In genomic region chr7:129469496-129469895, GRCm38 (mm10) we compare ENCODE assay signal across 9 mouse cellular contexts.
DNase-seq lines count a peak whose midpoint lies in the region; ATAC-seq and TF ChIP-seq lines count a peak whose summit lies in the region.
"Had no signal": no experiment of that assay in that cellular context is flagged by ENCODE, and none has a peak within 500 bp of the region (broad histone marks: within the 10 kb centered on the region; RNA-seq: fewer than 3 reads in every experiment).

No protein-coding gene starts in this region.

- H3K4me2 ChIP-seq in forebrain, embryonic 14.5 days (ENCODE audit: low read length), result no peak overlapping the region
- H3K4me2 ChIP-seq in forebrain, embryonic 16.5 days (ENCODE audit: low read length), result no peak overlapping the region
- H3K4me2 ChIP-seq in kidney, embryonic 16.5 days (replicated peaks; ENCODE audit: low read depth, low read length), result no peak overlapping the region
- no peak overlapping the region for H3K4me2 ChIP-seq in myocyte (ENCODE audit: low read depth)
- H3K4me2 ChIP-seq: neural tube, embryonic 13.5 days had no signal

- H3K36me3 ChIP-seq in forebrain, embryonic 14.5 days (ENCODE audit: control insufficient read depth, insufficient read depth, low read length), result no peaks in the 10 kb centered on the region
- no peaks in the 10 kb centered on the region for H3K36me3 ChIP-seq in forebrain, embryonic 16.5 days (ENCODE audit: control insufficient read depth, insufficient read depth)
- H3K36me3 ChIP-seq in ES-E14 (ENCODE audit: control insufficient read depth, insufficient read depth, low read length, poor library complexity, severe bottlenecking), result no peaks in the 10 kb centered on the region
- H3K36me3 ChIP-seq in kidney, embryonic 16.5 days (ENCODE audit: insufficient read depth, low read length), result no peaks in the 10 kb centered on the region
- no peaks in the 10 kb centered on the region for H3K36me3 ChIP-seq in myocyte (ENCODE audit: control insufficient read depth, insufficient read depth)
- H3K36me3 ChIP-seq: neural tube, embryonic 13.5 days had no signal

- no peaks in the 10 kb centered on the region for H3K9me3 ChIP-seq in forebrain, embryonic 14.5 days (replicated peaks; ENCODE audit: control insufficient read depth, low read length)
- no peaks in the 10 kb centered on the region for H3K9me3 ChIP-seq in forebrain, embryonic 16.5 days (ENCODE audit: control insufficient read depth, low read length)
- no peaks in the 10 kb centered on the region for H3K9me3 ChIP-seq in ES-E14 (ENCODE audit: control insufficient read depth, insufficient read depth, low read depth, low read length)
- H3K9me3 ChIP-seq in kidney, embryonic 16.5 days (ENCODE audit: low read length), result no peaks in the 10 kb centered on the region
- H3K9me3 ChIP-seq: neural tube, embryonic 13.5 days had no signal

- intact Hi-C loops in left cerebral cortex, postnatal 14 days (cut with DNase I), result no loop called here

- no peak overlapping the region for H3K9ac ChIP-seq in forebrain, embryonic 14.5 days (ENCODE audit: low read length)
- no peak overlapping the region for H3K9ac ChIP-seq in forebrain, embryonic 16.5 days (replicated peaks; ENCODE audit: low read depth, low read length)
- no peak overlapping the region for H3K9ac ChIP-seq in ES-E14 (ENCODE audit: insufficient read depth, low read depth, low read length, poor library complexity, severe bottlenecking)
- H3K9ac ChIP-seq in kidney, embryonic 16.5 days (replicated peaks; ENCODE audit: low read length), result no peak overlapping the region
- H3K9ac ChIP-seq: neural tube, embryonic 13.5 days had no signal

- in situ Hi-C loops in ES-E14 (cut with MboI; ENCODE audit: low sequenced_read_pairs in 2 of 2, unreplicated experiment in 2 of 2), result no loop called here

- no peak for ATAC-seq in forebrain, embryonic 14.5 days
- no peak for ATAC-seq in forebrain, embryonic 16.5 days
- ATAC-seq in kidney, embryonic 16.5 days (ENCODE audit: low FRiP score, low TSS enrichment), result peak; percentile 73

- 7% methylated on average over 3 of the region's 3 CpGs for WGBS in forebrain, embryonic 14.5 days
- WGBS in forebrain, embryonic 16.5 days, result 11% methylated on average over 3 of the region's 3 CpGs
- WGBS in kidney, embryonic 16.5 days, result 3% methylated on average over 3 of the region's 3 CpGs

- no peak overlapping the region for H3K4me3 ChIP-seq in forebrain, embryonic 14.5 days (ENCODE audit: low read depth, low read length)
- no peak overlapping the region for H3K4me3 ChIP-seq in forebrain, embryonic 16.5 days (replicated peaks; ENCODE audit: low read length)
- no peak overlapping the region for H3K4me3 ChIP-seq in ES-E14 (ENCODE audit: insufficient read depth in 1 of 2, low read depth in 1 of 2, low read length in 2 of 2, poor library complexity in 1 of 2, severe bottlenecking in 1 of 2)
- no peak overlapping the region for H3K4me3 ChIP-seq in kidney, embryonic 16.5 days (ENCODE audit: low read length)
- no peak overlapping the region for H3K4me3 ChIP-seq in myocyte
- H3K4me3 ChIP-seq: neural tube, embryonic 13.5 days had no signal

- no peaks in the 10 kb centered on the region for H3K27me3 ChIP-seq in forebrain, embryonic 14.5 days (replicated peaks; ENCODE audit: control insufficient read depth, insufficient read depth, low read length)
- no peaks in the 10 kb centered on the region for H3K27me3 ChIP-seq in forebrain, embryonic 16.5 days (replicated peaks; ENCODE audit: control insufficient read depth, insufficient read depth, low read length)
- H3K27me3 ChIP-seq in kidney, embryonic 16.5 days (ENCODE audit: insufficient read depth, low read length), result no peaks in the 10 kb centered on the region
- no peaks in the 10 kb centered on the region for H3K27me3 ChIP-seq in myocyte (ENCODE audit: control insufficient read depth, insufficient read depth, insufficient read length)
- H3K27me3 ChIP-seq: neural tube, embryonic 13.5 days had no signal

- no peak for TF ChIP-seq POLR2A in myocyte (IDR thresholded peaks at IDR 0.05; ENCODE audit: insufficient read length, low read depth)

- H3K79me2 ChIP-seq in myocyte (ENCODE audit: control insufficient read depth, insufficient read depth), result no peaks in the 10 kb centered on the region

- no peak overlapping the region for H3ac ChIP-seq in myocyte (ENCODE audit: control insufficient read depth, insufficient read length)

- DNase-seq in forebrain, embryonic 14.5 days (ENCODE audit: low spot score), result peak; percentile 40
- DNase-seq in ES-E14 (ENCODE audit: low read depth, low spot score), result peak; percentile 81
- DNase-seq in embryo, embryonic 11 days, result peak; percentile 84
- DNase-seq in layer of hippocampus, adult 8-10 months (ENCODE audit: low spot score in 2 of 2), result no peak
- DNase-seq in left cerebral cortex, postnatal 14 days (ENCODE audit: low spot score in 2 of 2), result no peak

- no peaks in the 10 kb centered on the region for H3K4me1 ChIP-seq in forebrain, embryonic 14.5 days (ENCODE audit: control insufficient read depth, insufficient read depth, low read length)
- H3K4me1 ChIP-seq in forebrain, embryonic 16.5 days (replicated peaks; ENCODE audit: control insufficient read depth, insufficient read depth, low read length), result no peaks in the 10 kb centered on the region
- H3K4me1 ChIP-seq in ES-E14 (ENCODE audit: control insufficient read depth in 2 of 2, insufficient read depth in 2 of 2, low read length in 2 of 2, poor library complexity in 1 of 2), result no peaks in the 10 kb centered on the region
- H3K4me1 ChIP-seq in kidney, embryonic 16.5 days (ENCODE audit: insufficient read depth, low read length), result no peaks in the 10 kb centered on the region
- H3K4me1 ChIP-seq: neural tube, embryonic 13.5 days had no signal

- H3K27ac ChIP-seq in forebrain, embryonic 14.5 days (ENCODE audit: low read depth, low read length), result no peak overlapping the region
- no peak overlapping the region for H3K27ac ChIP-seq in forebrain, embryonic 16.5 days (ENCODE audit: low read length)
- H3K27ac ChIP-seq in ES-E14 (ENCODE audit: insufficient read depth, low read depth, low read length, poor library complexity, severe bottlenecking), result no peak overlapping the region
- H3K27ac ChIP-seq in kidney, embryonic 16.5 days (ENCODE audit: low read length), result no peak overlapping the region
- H3K27ac ChIP-seq: neural tube, embryonic 13.5 days had no signal

TF ChIP-seq in ES-E14, 5 proteins besides CTCF, POLR2A, EP300 and RAD21:
- TF ChIP-seq ZC3H11A (IDR thresholded peaks at IDR 0.05; ENCODE audit: borderline replicate concordance, low read depth, low read length), result no peak
- TF ChIP-seq ZNF384 (IDR thresholded peaks at IDR 0.05; ENCODE audit: low read depth, low read length), result no peak
- no peak for TF ChIP-seq HCFC1 (IDR thresholded peaks at IDR 0.05; ENCODE audit: borderline replicate concordance, insufficient read depth, low read length)
- TF ChIP-seq MAFK (IDR thresholded peaks at IDR 0.05; ENCODE audit: insufficient read depth, low read depth, low read length), result no peak
- no peak for TF ChIP-seq CHD2 (IDR thresholded peaks at IDR 0.05; ENCODE audit: low read depth, low read length)

TF ChIP-seq in myocyte, 11 proteins besides CTCF, POLR2A, EP300 and RAD21:
- TF ChIP-seq REST (IDR thresholded peaks at IDR 0.05; ENCODE audit: insufficient read depth, insufficient read length) (peak; percentile 92), POLR2AphosphoS2 (IDR thresholded peaks at IDR 0.05; ENCODE audit: insufficient read length, low read depth) (no peak)

Comparison
In these comparisons a context has a peak if more than half of its experiments do, and no peak if none do; other contexts are left out.
1. DNase-seq: peak in forebrain, embryonic 14.5 days (single experiment), ES-E14 (single experiment) and embryo, embryonic 11 days (single experiment); none in layer of hippocampus, adult 8-10 months (0 of 2) and left cerebral cortex, postnatal 14 days (0 of 2).